Mouse (Mus musculus) stomach, embryonic 15.5 days (tissue): ENCODE measurements around the gene Nlrp4f. TPM values are rescaled to one million over a fixed set of nuclear protein-coding genes. Genes with fewer than 3 reads are reported as not detected.
A peak's percentile ranks its signal among the peaks of the same experiment; 100 is the strongest.

Experiments
- ATAC-seq: fragments of 200-750 bp; cut with Nextera tagmentation; 2 replicates; pipeline ENCODE4 v1.8.0; 2017; ENCODE audit warnings: low read depth, moderate number of reproducible peaks, moderate TSS enrichment; ENCODE audit not compliant: insufficient read depth, low FRiP score
- H3K27ac ChIP-seq: fragments of 300-500 bp; sonication (generic); 2 replicates; pipeline ENCODE4 v1.5.1; 2015; ENCODE audit warnings: mild to moderate bottlenecking, inconsistent platforms
- H3K27me3 ChIP-seq: fragments of 300-500 bp; sonication (generic); replicated peaks from 2 replicates; pipeline ENCODE4 v1.6.1; 2015; ENCODE audit warnings: inconsistent platforms
- H3K36me3 ChIP-seq: fragments of 300-500 bp; sonication (generic); 2 replicates; pipeline ENCODE4 v1.6.1; 2015; ENCODE audit warnings: inconsistent platforms
- H3K4me1 ChIP-seq: fragments of 300-500 bp; sonication (generic); 2 replicates; pipeline ENCODE4 v1.6.1; 2015; ENCODE audit warnings: inconsistent platforms
- H3K4me2 ChIP-seq: fragments of 300-500 bp; sonication (generic); 2 replicates; pipeline ENCODE4 v1.6.1; 2015; ENCODE audit warnings: mild to moderate bottlenecking, inconsistent platforms
- H3K4me3 ChIP-seq: fragments of 300-500 bp; sonication (generic); replicated peaks from 2 replicates; pipeline ENCODE4 v1.5.1; 2015; ENCODE audit warnings: inconsistent platforms
- H3K9ac ChIP-seq: fragments of 300-500 bp; sonication (generic); 2 replicates; pipeline ENCODE4 v1.6.1; 2015; ENCODE audit warnings: inconsistent platforms
- H3K9me3 ChIP-seq: fragments of 300-500 bp; sonication (generic); 2 replicates; pipeline ENCODE4 v1.6.1; 2016; ENCODE audit warnings: inconsistent platforms
- WGBS: fragments of 180-500 bp; shearing (Covaris S2); methylation state at CpG from one replicate; pipeline ENCODE4 v1.1.7; 2015; 5-methylcytosine and 5-hydroxymethylcytosine counted together
- polyA plus RNA-seq: library from polyadenylated mRNA; unstranded; fragments of >200 nt; fragmentation: Nextera tagmentation; extraction: Ambion mirVana; gene quantifications from 2 replicates; pipeline ENCODE4 v1.2.1, GENCODE M21; 2015

Nlrp4f gene
- polyA plus RNA-seq, 1 experiment from 2014 or later: not detected

GRCm38 (mm10) chr13:65175734-65176471, 29.9 kb downstream of the Nlrp4f start:
- 18% methylated on average over 46 of the region's 46 CpGs for WGBS
- Histone ChIP-seq H3K4me1 (no peaks in the 10 kb centered on the region), H3K27ac (no peak overlapping the region), H3K27me3 (no peaks in the 10 kb centered on the region), H3K9me3 (no peaks in the 10 kb centered on the region), H3K9ac (no peak overlapping the region), H3K4me3 (peak overlapping the region; percentile 22; the same call in 1 of the 2 replicates), H3K36me3 (no peaks in the 10 kb centered on the region), H3K4me2 (peak overlapping the region; percentile 51)
- ATAC-seq: peak; percentile 10; the same call in 1 of the 2 replicates

- ATAC-seq: no peak
- Histone ChIP-seq H3K4me2 (no peak overlapping the region), H3K36me3 (no peaks in the 10 kb centered on the region), H3K4me3 (no peak overlapping the region), H3K9ac (no peak overlapping the region), H3K9me3 (no peaks in the 10 kb centered on the region), H3K4me1 (no peaks in the 10 kb centered on the region), H3K27me3 (no peaks in the 10 kb centered on the region), H3K27ac (no peak overlapping the region)
- 75% methylated on average over 3 of the region's 3 CpGs for WGBS
These were observed 31.7 kb downstream of the Nlrp4f start for GRCm38 (mm10) chr13:65174102-65174501.

DNA sequence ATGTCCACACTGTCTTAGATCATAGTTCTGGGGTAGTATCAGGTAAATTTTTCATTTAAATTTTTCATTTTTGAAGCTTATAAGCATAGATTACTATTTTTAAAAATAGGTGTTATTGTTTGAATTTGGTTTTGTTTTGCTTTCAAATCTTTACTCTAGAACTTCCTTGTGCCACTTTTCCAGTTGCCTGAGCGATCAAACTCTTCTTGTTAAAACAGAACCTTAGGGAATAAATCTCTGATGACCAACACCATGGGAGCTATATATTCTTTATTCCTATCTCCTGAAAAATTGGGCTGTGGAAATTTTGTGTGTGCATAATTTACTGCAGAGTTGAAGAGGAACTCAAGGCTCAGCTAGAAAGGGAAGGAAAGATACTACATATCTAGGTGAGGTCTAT, 55.8 kb downstream of the Nlrp4f start, which contains the start of gene Olfr466:
Gene Olfr466, plus strand, starts transcription at position 301 of the 400 bp plus-strand sequence.
- H3K36me3 ChIP-seq: no peaks in the 10 kb centered on the region
- no peak within 1 kb of the TSS for H3K4me3 ChIP-seq
- no peak for ATAC-seq
- no peaks in the 10 kb centered on the region for H3K4me1 ChIP-seq
- H3K27me3 ChIP-seq: no peaks in the 10 kb centered on the region
- no peaks in the 10 kb centered on the region for H3K9me3 ChIP-seq
- H3K9ac ChIP-seq: no peak within 1 kb of the TSS
- H3K4me2 ChIP-seq: no peak within 1 kb of the TSS
- H3K27ac ChIP-seq: no peak within 1 kb of the TSS
- 82% methylated on average over 1 of the region's 1 CpGs for WGBS

GRCm38 (mm10) chr13:65137789-65138188, 68.0 kb downstream of the Nlrp4f start, which contains the start of gene Olfr465-ps1:
Olfr465-ps1 (plus strand) TSS chr13:65138089.
- no peak within 1 kb of the TSS for H3K4me2 ChIP-seq
- 84% methylated on average over 4 of the region's 4 CpGs for WGBS

More at GRCm38 (mm10) chr13:65137789-65138188, 68.0 kb downstream of the Nlrp4f start, which contains the start of gene Olfr465-ps1:
- Histone ChIP-seq H3K4me3 (no peak within 1 kb of the TSS), H3K27me3 (no peaks in the 10 kb centered on the region), H3K4me1 (no peaks in the 10 kb centered on the region), H3K27ac (no peak within 1 kb of the TSS), H3K9me3 (no peaks in the 10 kb centered on the region), H3K9ac (no peak within 1 kb of the TSS), H3K36me3 (no peaks in the 10 kb centered on the region)
- no peak for ATAC-seq

Other genes starting within 250 kb of the Nlrp4f start
- gene Spata31d1c, start 172.9 kb downstream of the Nlrp4f start, polyA plus RNA-seq: not detected in 2 replicates
- not detected in 2 replicates for gene Prss47, start 153.2 kb downstream of the Nlrp4f start, polyA plus RNA-seq
- 56.9 and 59.5 TPM in 2 replicates for gene Mfsd14b, start 93.0 kb downstream of the Nlrp4f start, polyA plus RNA-seq
- gene Olfr465-ps1, start 67.9 kb downstream of the Nlrp4f start, polyA plus RNA-seq: not detected in 2 replicates
- gene Olfr466, start 55.7 kb downstream of the Nlrp4f start, polyA plus RNA-seq: not detected in 2 replicates
- gene Gm10775, start 53.6 kb upstream of the Nlrp4f start, polyA plus RNA-seq: not detected in 2 replicates
- gene Zfp369, start 72.8 kb upstream of the Nlrp4f start, polyA plus RNA-seq: 9.0 and 11.2 TPM in 2 replicates